Mouse (Mus musculus): ENCODE measurements around the gene Urah. TPM values are rescaled to one million over a fixed set of nuclear protein-coding genes. Genes with fewer than 3 reads are reported as not detected.

Gene Urah
- not detected in 2 replicates for polyA plus RNA-seq (2011; ENCODE audit: insufficient read length, low read depth, missing spikeins)

DNA sequence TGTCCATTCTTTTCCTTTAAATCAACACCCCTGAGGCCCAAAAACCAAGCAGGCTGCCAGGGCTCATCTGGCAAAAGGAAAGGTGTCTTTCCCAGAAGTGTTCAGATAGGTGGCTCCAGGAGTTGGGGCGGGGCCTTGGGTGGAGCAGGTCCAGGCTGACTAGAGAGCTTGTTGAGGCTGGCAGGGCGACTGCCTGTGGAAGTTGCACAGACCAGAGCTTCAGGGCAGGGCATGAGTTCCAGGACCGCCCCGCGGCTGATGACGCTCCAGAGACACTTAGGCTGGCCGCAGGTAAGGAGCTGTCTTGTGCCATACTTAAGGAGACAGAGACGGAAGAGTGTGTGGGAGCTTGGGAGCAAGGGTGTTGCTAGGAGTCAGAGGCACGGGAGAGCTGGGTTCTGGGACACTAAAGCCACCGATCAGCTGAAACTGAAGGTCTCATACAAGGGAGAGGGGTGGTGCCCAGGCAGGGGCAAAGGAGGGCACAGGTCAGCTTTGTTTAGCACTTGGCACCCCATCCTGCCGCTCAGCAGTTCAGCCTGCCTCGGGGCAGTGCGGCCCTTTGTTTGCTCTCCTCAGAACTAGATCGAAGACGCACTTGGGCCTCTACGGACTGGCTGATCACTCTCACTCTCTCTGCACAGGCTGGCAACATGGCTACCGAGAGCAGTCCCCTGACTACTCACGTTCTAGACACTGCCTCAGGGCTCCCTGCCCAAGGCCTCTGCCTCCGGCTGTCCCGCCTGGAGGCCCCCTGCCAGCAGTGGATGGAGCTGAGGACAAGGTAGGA lies at the start of gene Urah:
Urah (plus strand) TSS at position 51 of the 790 bp plus-strand sequence.
- TF ChIP-seq CTCF (IDR thresholded peaks at IDR 0.05; ENCODE audit: borderline replicate concordance, insufficient read depth, low read length) (no peak), POLR2A (IDR thresholded peaks at IDR 0.05; ENCODE audit: low read depth, low read length) (no peak)
- Histone ChIP-seq H3K27ac (ENCODE audit: insufficient read depth, low read length) (no peak within 1 kb of the TSS), H3K4me3 (ENCODE audit: insufficient read depth, low read length) (no peak within 1 kb of the TSS), H3K4me1 (ENCODE audit: control insufficient read depth, insufficient read depth, low read length) (no peaks in the 10 kb centered on the region)

DNA sequence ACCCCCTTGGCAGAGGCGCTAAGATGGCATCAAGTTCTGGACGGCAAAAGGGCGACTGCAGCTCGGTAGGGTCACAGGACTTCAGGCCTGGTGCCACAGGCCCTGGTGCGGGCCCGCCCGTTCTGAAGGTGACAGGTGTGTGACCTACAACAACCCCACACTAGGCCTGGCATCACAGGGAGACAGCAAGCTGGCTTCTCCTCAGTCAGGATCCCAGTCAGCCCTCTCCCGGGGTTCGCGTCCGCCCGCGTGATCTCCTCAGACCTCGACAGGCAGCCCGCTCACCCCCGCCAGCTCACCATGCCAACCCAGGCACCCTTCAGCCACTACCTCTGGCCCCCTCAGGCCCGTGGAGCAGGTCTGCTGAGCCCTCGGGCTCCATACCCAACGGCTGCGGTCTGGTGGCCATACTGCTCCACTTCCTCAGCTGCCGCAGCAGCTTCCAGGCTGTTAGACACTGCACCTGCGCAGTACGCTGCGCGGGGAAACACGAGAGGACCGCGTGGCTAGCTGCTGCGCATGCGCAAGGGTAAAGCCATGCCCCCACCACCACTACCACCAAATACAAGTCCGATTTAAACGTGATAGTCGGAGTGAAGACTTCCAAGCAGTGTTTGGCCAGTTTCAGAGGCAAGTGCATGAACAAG lies 47.3 kb upstream of the Urah start, which contains the start of gene Syce1:
Syce1 (minus strand) TSS at position 447 of the 647 bp plus-strand sequence.
- TF ChIP-seq POLR2A (IDR thresholded peaks at IDR 0.05; ENCODE audit: low read depth, low read length) (no peak), CTCF (IDR thresholded peaks at IDR 0.05; ENCODE audit: borderline replicate concordance, insufficient read depth, low read length) (no peak)
- no peak within 1 kb of the TSS for H3K27ac ChIP-seq (ENCODE audit: insufficient read depth, low read length)
- no peaks in the 10 kb centered on the region for H3K4me1 ChIP-seq (ENCODE audit: control insufficient read depth, insufficient read depth, low read length)
- H3K4me3 ChIP-seq (ENCODE audit: insufficient read depth, low read length) = no peak within 1 kb of the TSS

DNA sequence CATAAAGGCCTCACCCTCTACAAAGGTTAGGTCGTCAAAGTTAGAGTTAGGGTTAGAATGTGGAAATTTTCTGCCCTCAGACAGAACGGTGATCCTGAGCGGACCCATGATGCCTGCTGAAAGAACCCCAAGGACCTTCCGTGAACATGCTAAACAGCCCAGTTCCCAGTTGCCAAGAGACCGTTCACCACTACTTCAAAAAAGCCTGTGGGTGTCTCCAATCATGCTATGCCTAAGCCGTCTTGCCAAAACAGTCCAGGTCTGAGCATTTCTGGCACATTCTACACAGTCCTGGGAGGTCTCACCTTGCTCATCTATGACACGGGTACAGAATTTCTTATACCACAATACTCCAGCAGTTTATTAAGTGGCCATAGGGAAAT lies 46.8 kb upstream of the Urah start:
- no peak overlapping the region for H3K4me3 ChIP-seq (ENCODE audit: insufficient read depth, low read length)
- TF ChIP-seq CTCF (IDR thresholded peaks at IDR 0.05; ENCODE audit: borderline replicate concordance, insufficient read depth, low read length) (no peak), POLR2A (IDR thresholded peaks at IDR 0.05; ENCODE audit: low read depth, low read length) (no peak)
- H3K4me1 ChIP-seq (ENCODE audit: control insufficient read depth, insufficient read depth, low read length) = no peaks in the 10 kb centered on the region
- no peak overlapping the region for H3K27ac ChIP-seq (ENCODE audit: insufficient read depth, low read length)

DNA sequence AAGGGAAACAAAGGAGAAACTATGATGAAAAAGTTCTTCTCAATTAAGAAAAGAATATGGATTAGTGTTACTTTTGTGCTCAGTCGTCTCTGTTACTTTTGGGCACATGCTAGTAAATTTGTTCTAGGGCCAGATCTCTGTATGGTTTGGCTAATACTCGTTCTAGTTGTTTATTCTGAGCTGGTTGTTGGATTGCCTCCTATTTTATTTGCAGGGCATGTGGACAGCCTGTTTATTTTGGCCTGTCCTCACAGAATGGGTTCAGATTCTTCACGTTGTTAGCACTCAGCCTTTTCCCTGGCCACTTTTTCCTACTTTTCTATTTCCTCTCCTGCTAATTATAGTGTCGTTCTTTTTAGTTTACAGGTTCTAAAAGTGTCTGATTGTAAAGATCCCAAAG lies 41.3 kb upstream of the Urah start:
- Histone ChIP-seq H3K4me1 (ENCODE audit: control insufficient read depth, insufficient read depth, low read length) (no peaks in the 10 kb centered on the region), H3K4me3 (ENCODE audit: insufficient read depth, low read length) (no peak overlapping the region), H3K27ac (ENCODE audit: insufficient read depth, low read length) (no peak overlapping the region)
- TF ChIP-seq POLR2A (IDR thresholded peaks at IDR 0.05; ENCODE audit: low read depth, low read length) (no peak), CTCF (IDR thresholded peaks at IDR 0.05; ENCODE audit: borderline replicate concordance, insufficient read depth, low read length) (no peak)

DNA sequence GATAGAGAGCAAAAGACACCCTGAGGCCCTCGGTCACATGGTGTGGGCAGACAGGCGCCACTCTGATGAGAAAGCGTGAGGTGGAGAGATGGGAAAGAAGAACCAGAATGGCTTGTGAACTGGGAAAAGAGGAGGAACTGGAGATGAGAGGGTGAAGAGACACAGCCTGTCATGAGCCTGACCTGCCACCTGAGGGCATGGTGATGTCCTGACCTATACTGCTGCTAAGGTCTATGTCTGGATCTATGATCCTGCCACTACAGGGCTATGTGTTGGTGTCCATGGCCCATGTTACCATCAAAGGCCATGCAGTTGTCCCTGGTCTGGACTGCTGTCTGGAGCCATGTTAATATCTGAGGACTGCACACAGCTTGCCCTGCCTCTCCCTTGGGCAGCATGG lies 37.2 kb upstream of the Urah start:
- no peak overlapping the region for H3K27ac ChIP-seq (ENCODE audit: insufficient read depth, low read length)
- no peak overlapping the region for H3K4me3 ChIP-seq (ENCODE audit: insufficient read depth, low read length)
- H3K4me1 ChIP-seq (ENCODE audit: control insufficient read depth, insufficient read depth, low read length) = no peaks in the 10 kb centered on the region
- TF ChIP-seq POLR2A (IDR thresholded peaks at IDR 0.05; ENCODE audit: low read depth, low read length) (no peak), CTCF (IDR thresholded peaks at IDR 0.05; ENCODE audit: borderline replicate concordance, insufficient read depth, low read length) (peak; percentile 21; the same call in 1 of the 2 replicates)

DNA sequence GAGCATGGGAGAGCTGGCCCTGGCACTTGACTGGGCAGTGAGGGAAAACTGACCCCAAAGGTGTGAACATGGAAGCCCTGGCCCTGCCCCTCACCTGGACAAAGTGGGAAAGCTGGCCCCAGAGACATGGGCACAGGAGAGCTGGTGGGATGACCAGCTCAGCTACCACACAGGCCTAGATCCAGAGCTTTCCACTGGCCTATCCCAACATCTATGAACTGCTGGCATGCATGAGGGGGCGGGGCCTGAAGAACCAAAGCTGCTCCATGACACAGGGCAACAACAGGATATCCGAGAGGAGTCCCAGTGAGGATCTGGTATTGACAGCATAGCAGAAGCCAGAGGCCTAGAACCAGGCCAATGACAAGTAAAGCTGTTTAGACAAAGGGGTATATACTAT lies 36.6 kb upstream of the Urah start:
- TF ChIP-seq CTCF (IDR thresholded peaks at IDR 0.05; ENCODE audit: borderline replicate concordance, insufficient read depth, low read length) (no peak), POLR2A (IDR thresholded peaks at IDR 0.05; ENCODE audit: low read depth, low read length) (no peak)
- Histone ChIP-seq H3K4me1 (ENCODE audit: control insufficient read depth, insufficient read depth, low read length) (no peaks in the 10 kb centered on the region), H3K27ac (ENCODE audit: insufficient read depth, low read length) (no peak overlapping the region), H3K4me3 (ENCODE audit: insufficient read depth, low read length) (no peak overlapping the region)

DNA sequence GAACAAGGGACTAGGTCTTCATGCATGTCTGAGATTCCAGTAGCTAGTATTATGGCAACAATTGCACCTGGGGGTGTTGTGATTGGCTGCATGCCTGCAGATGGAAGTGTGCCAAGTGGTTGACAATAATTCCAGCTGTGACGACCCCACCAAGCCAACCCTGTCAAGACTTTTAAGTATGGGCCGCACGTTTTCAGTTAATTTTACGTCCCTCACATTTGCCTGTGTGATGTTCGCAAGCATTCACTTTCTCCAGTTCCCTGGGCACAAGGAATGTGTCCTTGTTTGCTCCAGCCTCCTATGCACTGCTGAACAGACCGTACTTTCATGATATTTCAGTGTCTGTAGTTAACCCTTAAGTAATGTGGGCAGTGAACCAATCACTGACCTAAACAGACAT lies 32.2 kb upstream of the Urah start:
- H3K27ac ChIP-seq (ENCODE audit: insufficient read depth, low read length) = no peak overlapping the region
- H3K4me3 ChIP-seq (ENCODE audit: insufficient read depth, low read length) = no peak overlapping the region

DNA sequence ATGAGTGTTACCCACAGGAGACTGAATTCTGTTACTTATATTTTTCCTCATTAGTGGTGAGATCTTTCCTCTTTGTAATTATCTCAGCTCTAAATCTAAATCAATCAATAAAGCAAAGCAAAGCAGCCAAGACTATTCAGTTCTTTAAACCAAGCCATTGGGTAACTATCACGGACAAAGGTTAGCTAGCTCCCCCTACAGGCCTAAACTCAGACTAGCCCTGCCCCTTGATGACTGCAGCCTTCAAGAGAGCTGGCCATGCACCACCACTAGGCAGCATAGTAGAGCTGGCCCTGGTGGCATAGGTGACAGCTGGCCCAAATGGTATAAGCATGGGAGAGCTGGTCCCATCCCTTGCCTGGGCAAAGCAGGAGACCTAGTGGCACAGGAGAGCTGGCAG lies 29.1 kb upstream of the Urah start:
- no peak overlapping the region for H3K4me3 ChIP-seq (ENCODE audit: insufficient read depth, low read length)
- TF ChIP-seq POLR2A (IDR thresholded peaks at IDR 0.05; ENCODE audit: low read depth, low read length) (no peak), CTCF (IDR thresholded peaks at IDR 0.05; ENCODE audit: borderline replicate concordance, insufficient read depth, low read length) (0 out of 2 replicates have a peak, but pooled peaks have one; percentile 15)
- H3K4me1 ChIP-seq (ENCODE audit: control insufficient read depth, insufficient read depth, low read length) = no peaks in the 10 kb centered on the region
- H3K27ac ChIP-seq (ENCODE audit: insufficient read depth, low read length) = no peak overlapping the region

More for the DNA sequence above, 32.2 kb upstream of the Urah start:
- TF ChIP-seq CTCF (IDR thresholded peaks at IDR 0.05; ENCODE audit: borderline replicate concordance, insufficient read depth, low read length) (no peak), POLR2A (IDR thresholded peaks at IDR 0.05; ENCODE audit: low read depth, low read length) (no peak)
- H3K4me1 ChIP-seq (ENCODE audit: control insufficient read depth, insufficient read depth, low read length) = no peaks in the 10 kb centered on the region

DNA sequence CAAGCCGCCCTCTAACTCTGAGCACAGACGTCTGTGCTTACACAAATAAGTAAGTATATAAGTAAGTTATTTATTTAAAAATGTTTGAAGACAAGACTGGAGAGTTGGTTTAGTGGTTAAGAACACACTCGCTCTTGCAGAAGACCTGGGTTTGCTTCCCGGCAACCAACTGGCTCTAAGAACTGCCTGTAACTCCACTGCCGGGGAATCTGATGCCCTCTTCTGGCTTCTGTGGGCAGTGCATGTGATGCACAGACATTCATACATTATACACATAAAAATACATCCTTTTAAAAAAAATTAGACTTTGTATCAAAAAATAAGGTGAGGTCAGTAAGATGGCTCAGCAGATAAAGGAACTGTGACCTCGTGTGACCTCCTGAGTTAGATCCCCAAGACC lies 24.3 kb upstream of the Urah start:
- no peak overlapping the region for H3K27ac ChIP-seq (ENCODE audit: insufficient read depth, low read length)
- TF ChIP-seq CTCF (IDR thresholded peaks at IDR 0.05; ENCODE audit: borderline replicate concordance, insufficient read depth, low read length) (no peak), POLR2A (IDR thresholded peaks at IDR 0.05; ENCODE audit: low read depth, low read length) (no peak)
- H3K4me3 ChIP-seq (ENCODE audit: insufficient read depth, low read length) = no peak overlapping the region
- H3K4me1 ChIP-seq (ENCODE audit: control insufficient read depth, insufficient read depth, low read length) = no peaks in the 10 kb centered on the region

DNA sequence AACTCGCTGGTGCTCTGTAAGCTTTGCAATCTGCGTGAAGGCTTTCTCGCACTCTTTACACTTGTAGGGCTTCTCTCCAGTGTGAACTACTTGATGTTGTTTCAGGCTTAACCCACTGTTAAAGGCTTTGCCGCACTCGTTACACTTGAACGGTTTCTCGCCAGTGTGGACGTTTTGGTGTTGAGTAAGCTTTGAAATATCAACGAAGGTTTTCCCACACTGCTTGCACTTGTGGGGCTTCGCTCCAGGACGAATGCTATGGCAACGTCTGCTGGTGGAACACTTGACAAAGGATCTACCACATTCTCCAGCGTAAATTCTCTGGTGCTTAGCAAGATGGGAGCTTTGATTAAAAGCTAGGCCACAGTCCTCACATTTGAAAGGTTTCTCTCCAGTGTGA lies 23.1 kb upstream of the Urah start:
- Histone ChIP-seq H3K4me1 (ENCODE audit: control insufficient read depth, insufficient read depth, low read length) (no peaks in the 10 kb centered on the region), H3K27ac (ENCODE audit: insufficient read depth, low read length) (no peak overlapping the region), H3K4me3 (ENCODE audit: insufficient read depth, low read length) (no peak overlapping the region)
- TF ChIP-seq POLR2A (IDR thresholded peaks at IDR 0.05; ENCODE audit: low read depth, low read length) (no peak), CTCF (IDR thresholded peaks at IDR 0.05; ENCODE audit: borderline replicate concordance, insufficient read depth, low read length) (no peak)
